Comparison of ENCODE assay signal across 14 mouse cellular contexts in the genomic region with DNA sequence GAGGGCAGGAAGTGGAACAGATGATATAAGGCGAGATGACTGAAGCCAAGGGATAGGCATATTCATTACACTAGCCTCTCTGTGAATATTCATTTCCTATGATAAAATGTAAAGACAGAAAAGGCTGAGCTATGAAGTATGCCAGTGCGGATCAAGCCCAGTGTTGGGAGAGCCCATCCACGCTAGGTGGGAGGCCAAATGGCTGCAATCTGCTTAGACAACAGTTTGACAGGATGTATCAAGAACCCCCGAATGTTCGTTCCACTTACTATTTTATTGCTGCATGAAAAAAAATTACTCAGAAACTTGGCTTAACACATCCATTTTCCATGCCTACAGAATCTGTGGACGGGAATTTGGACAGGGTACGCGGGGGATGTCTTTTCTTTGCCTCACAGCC.
"Had no signal": no experiment of that assay in that cellular context is flagged by ENCODE, and none has a peak within 500 bp of the region (broad histone marks: within the 10 kb centered on the region; RNA-seq: fewer than 3 reads in every experiment).

No protein-coding gene starts in this region.

- ATAC-seq: lung, postnatal 0 days had no signal

- DNase-seq: kidney, adult 11 months; kidney, postnatal 10 days; kidney, postnatal 4 days; lung, adult 2 months; lung, postnatal 4 days; midbrain, embryonic 14.5 days; thymus, postnatal 4 days had no signal

- H3K4me3 ChIP-seq: limb, embryonic 10.5 days; liver, embryonic 15.5 days; midbrain, embryonic 10.5 days; myocyte; neural tube, embryonic 15.5 days had no signal

- H3K27ac ChIP-seq: limb, embryonic 10.5 days; liver, embryonic 15.5 days; midbrain, embryonic 10.5 days; neural tube, embryonic 15.5 days; stomach, postnatal 0 days had no signal
